In genomic region chr11:59994318-59994717, GRCm38 (mm10) we compare ENCODE assay signal across 18 mouse cellular contexts. TPM values are rescaled to one million over a fixed set of nuclear protein-coding genes. Genes with fewer than 3 reads are reported as not detected.
"Had no signal": no experiment of that assay in that cellular context is flagged by ENCODE, and none has a peak within 500 bp of the region (broad histone marks: within the 10 kb centered on the region; RNA-seq: fewer than 3 reads in every experiment).

No protein-coding gene starts in this region.

- H3K9me3 ChIP-seq: limb, embryonic 15.5 days; neural tube, embryonic 12.5 days; stomach, embryonic 15.5 days had no signal

- DNase-seq: kidney, adult 9 months; kidney, postnatal 36 days; layer of hippocampus, adult 9-11 months; layer of hippocampus, postnatal 36 days; lung, adult 18-20 months; lung, postnatal 36 days; midbrain, embryonic 14.5 days; retina, postnatal 1 day; right cerebral cortex, postnatal 4 days; spleen, adult 18-20 months; thymus, postnatal 36 days had no signal

- H3K27ac ChIP-seq: kidney, postnatal 0 days; limb, embryonic 15.5 days; liver, embryonic 14.5 days; neural tube, embryonic 12.5 days; stomach, embryonic 15.5 days had no signal

- H3K4me2 ChIP-seq: limb, embryonic 15.5 days; neural tube, embryonic 12.5 days; stomach, embryonic 15.5 days had no signal

- H3K36me3 ChIP-seq: limb, embryonic 15.5 days; neural tube, embryonic 12.5 days; stomach, embryonic 15.5 days had no signal

- H3K4me1 ChIP-seq: limb, embryonic 15.5 days; neural tube, embryonic 12.5 days; stomach, embryonic 15.5 days had no signal

- H3K4me3 ChIP-seq: limb, embryonic 15.5 days; neural tube, embryonic 12.5 days; stomach, embryonic 15.5 days had no signal

- H3K9ac ChIP-seq: limb, embryonic 15.5 days; liver, embryonic 14.5 days; neural tube, embryonic 12.5 days; stomach, embryonic 15.5 days had no signal

- H3K27me3 ChIP-seq: limb, embryonic 15.5 days; neural tube, embryonic 12.5 days; stomach, embryonic 15.5 days had no signal

- ATAC-seq: lung, postnatal 0 days had no signal

RNA-seq across cellular contexts. Expression of gene Pemt, which starts 52.0 kb away (rescaled TPM):
- total RNA-seq: monocyte, adult 5-6 weeks had no signal
